Mouse (Mus musculus): ENCODE results near the gene Arl15.

Gene Arl15

DNA sequence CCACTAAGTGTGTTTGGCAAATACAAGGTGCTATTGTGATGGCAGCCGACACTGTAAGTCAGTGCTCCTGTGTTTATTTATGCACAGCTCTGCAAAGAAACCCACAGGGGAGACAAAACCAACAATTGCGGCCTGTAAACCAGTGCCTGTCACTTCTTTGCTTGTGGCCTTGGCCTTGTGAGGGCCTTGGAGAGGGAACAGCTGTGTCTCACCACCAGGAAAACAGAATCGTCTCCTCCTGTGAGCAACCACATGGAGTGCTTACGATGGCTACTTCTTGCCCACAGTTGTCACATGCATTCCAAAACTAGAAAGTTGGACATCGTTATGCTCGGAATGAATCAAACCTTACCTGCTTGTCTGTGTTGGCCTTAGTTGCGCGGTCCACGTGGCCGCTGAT, 52.1 kb downstream of the Arl15 start:
- no peak for DNase-seq

DNA sequence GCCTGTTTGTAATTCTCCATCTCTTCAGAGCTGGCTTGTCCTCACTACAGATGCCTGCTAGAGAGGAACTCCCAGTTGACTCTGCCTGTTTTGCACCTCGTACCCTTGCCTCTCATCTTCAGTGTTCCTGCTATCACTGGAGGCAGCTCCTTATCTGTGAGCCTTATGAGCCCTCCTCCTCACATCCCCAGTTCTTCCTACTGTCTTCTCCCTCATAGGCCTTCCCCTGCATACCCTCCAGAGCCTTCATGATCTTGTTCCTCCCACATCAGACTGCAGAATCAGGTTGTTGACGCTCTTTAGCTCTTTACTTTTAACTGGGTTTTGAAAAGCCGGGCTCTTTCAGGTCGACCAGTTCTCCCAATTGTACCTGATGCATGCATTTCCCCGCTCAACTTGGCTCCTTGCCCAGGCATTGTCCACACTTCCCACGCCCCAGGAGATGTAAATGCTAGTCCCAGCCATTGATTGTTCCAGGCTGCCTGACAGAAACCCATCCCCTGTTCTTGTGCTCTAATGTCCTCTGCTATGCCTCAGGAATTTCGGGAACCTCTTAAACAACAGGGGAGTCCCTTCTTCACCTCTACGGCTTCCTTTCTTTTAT, 56.2 kb downstream of the Arl15 start:
- peak; percentile 70 to 72 for DNase-seq

DNA sequence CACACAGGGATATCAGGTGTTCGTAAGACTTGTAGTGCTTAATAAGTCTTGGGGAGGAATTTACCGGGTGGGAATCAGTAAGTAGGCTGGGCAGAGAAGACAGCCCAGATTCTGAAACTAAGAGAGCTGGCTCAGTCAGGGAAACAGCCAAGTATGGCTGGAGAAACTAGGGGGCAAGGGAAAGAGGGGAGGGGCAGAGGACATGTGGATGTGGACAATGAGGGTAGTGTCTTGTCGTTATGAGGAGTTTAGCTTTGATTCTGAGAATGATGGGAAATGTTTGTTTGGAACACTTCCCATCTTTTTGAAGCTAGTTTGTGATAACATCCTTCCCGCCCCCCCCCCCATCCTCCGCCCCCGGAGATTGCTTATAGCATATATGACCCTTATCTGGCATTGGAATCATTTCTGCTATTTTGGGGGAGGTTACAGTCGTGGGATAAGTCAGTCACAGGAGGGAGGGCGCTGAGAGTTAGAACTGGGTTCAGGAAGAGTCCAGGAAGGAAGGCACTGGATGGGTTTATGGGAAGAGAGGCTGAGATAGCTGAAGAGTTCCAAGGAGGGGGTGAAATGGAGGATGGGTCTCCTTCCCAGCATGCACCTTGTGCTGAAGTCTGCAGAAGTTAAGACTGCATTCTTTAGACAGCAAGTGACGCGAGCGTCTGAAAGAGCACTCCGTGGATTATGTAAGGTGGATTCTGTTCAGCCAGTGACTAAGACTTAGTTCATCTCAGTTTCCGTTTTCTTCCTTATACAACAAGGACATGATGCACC, 57.5 kb downstream of the Arl15 start:
- DNase-seq = peak; percentile 19 to 49

DNA sequence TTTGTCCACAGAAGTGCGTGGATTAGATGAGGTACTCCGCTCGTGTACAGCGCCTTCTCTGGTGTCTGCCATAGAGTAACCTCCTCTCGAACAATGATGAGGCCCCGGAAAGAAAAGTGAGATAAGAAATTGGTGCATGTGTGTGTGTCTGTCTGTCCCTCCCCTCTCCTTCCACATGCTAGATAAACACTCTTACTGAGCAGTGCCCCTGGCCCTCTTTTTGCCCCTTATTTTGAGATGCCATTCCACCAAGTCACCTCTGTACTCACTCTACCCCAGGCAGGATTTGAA, 58.0 kb downstream of the Arl15 start:
- DNase-seq = no peak

DNA sequence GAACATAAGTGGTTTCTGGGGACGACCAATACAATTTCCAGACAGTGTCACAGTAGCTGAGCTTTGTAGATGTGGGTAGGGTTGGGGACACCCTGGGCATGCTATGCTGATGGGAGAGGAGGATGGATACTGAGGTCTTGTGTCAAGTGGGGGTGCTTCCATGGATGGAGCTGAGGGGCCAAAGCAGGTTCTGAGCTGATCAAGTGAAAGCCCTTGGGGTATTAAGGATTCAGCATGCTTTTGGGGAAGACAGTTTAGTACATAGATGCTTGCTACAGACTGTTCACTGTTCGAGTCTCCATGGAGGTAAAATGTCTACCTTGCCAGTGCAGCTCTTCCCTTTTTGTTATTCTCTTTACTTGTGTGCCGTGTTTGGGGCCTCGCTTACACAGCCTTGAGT, 59.8 kb downstream of the Arl15 start:
- no peak for DNase-seq

DNA sequence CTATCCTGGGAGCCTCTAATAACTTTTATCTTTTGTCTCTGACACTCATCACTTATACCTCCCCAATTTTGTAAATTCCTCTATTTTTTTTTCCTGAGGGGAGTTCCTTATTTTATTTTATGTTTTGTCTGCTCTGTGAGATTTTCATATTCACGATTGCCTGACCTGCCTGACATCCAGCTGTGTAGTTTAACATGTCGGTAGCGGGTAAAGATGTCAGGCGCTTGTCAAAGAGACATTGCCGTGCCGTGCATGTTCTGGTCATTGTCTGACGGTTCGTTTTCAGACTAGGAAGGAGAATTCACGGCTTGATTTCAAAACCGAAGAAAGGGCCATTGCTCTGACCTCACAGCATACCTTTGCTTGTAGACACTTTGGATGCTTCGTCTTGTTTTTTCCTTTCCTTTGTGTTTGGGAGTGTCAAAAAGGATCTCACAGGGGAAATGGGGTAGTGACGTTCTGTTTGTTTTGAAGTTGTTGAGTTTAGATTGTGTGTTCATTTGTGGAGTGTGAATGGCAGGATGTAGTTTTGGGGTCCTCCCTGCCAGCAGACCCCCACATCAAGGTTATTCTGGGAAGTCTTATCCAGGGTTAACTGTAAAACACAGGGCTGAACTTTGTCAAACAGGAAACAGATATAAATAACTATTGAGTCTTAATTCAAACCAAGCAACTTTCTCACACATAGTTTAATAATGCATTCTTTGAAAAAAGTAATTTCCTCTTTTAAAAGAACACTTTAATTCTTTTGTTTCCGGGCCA, 60.4 kb downstream of the Arl15 start:
- DNase-seq = peak in 1 of 2 experiments; percentile 40

DNA sequence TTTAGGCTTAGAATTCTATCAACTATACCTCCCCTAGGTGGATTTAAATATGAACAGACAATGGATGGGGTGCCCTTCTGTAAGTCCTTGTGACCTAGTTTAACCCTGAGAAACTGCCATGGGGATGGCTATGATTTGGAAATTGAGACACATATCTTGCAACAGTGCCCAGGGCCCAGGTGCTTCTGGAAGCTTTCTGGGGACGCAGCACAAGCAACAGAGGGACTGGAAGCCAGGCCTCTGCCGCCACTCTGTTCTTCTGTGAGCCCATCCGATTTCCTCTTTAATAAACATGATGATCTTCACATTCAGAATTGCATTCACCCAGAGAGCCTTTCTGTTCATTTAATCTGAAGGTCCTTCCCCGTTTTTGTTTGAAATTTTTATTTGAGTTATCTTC, 62.6 kb downstream of the Arl15 start:
- no peak for DNase-seq

DNA sequence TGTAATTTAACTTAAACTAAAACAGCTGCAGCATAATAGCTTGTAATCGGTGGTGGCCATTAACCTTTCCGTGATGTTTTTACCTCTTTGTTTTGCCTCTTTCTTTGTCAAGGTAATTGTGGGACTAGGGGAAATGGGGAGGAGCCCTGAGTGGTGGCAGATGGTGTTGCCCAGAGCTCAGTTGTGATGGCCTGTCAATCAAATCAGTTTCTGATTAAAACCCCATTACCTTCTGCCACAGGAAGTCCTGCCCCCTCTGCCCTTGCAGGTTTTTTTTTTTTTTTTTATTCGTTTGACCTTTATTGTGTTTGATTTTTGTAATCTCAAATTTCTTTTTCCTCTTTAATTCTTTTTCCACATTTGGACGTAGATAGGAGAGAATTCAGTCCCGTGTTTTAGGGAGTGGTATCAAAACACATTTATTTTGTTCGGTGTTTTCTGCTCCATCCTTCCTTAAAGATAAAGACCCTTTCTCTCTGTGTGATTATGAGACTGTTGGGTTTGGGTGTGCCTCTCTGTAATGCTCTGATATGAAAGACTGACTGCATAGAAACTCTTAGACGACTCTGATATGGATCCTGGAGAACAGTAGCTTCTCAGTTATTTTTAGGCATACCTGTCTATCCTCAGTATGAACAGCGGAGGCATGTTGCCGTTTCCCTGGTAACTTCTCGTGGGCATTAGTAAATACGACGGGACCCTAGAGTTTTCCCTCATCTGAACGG, 64.5 kb downstream of the Arl15 start:
- DNase-seq = no peak

DNA sequence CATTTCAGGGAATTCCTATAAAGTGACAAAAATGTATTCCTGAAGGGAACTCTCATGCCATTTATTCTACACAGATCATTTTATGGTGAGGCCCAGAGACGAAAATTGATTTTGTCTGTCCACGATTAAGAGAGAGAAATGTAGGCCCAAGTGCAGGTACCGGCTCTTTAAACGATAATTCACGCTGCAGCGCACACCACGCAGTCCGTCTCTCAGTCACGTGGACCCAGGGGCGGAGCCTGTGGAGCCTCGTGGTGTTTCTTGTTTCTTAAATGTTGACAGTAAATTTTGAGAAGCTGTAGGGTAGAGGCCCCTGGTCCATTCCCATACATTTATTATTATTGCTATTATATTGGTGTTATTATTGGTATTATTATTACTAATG, 65.1 kb downstream of the Arl15 start:
- DNase-seq = no peak

DNA sequence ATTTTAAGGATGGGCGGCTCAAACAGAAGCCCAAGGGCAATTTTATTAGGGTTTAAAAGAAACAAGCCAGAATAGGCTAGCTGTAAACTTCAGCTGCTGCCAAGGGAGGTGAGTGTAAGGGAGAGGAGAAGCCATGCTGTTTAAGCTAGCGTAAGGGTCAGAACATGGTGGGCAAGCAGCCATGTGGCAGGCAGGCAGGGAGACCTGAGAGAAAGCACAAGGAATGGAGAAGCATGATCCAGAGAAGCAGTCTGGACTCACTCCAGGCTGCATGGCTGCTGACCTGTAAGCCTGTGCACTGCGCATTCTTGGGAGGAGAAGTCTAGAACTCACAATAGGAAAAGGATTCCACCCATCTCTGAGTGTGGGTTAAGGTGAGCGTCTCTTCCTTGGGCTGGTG, 66.5 kb downstream of the Arl15 start:
- no peak for DNase-seq

DNA sequence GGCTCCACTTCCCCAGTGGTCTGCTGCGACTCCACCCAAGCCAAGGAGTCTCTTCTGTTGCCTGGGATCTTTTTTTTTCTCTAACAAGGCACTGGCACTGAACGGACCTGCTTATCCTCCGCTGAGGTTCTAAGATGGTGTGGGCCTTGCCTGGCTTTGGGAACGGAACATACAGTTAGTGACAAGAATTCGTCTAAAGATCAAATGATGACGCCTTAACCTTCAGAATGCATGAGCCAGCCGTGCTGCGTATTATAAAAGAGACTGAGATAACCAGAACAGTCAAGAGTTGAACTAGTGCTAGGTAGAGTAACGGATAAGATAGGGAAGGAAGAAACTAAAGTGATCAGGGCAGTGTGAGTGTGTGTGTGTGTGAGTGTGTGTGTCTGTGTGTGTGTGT, 66.9 kb downstream of the Arl15 start:
- DNase-seq = no peak

DNA sequence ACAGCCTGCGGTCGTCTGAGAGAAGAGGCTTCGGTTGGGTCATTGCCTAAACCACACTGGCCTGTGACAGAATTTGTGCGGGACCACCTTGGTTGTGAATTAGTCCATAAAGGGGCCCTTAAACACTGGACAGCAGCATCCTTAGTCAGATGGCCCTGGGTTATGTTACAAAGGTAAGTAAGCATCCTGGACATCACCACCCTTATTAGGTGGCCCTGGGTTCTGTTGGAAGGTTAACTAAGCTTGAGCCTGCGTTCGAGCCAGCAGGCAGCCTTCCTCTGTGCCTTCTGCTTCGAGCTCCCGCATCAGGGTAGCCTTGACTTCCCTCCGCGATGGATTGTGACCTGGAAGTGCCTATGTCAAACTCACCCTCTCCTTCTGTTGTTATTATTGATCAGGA, 68.6 kb downstream of the Arl15 start:
- DNase-seq = no peak

DNA sequence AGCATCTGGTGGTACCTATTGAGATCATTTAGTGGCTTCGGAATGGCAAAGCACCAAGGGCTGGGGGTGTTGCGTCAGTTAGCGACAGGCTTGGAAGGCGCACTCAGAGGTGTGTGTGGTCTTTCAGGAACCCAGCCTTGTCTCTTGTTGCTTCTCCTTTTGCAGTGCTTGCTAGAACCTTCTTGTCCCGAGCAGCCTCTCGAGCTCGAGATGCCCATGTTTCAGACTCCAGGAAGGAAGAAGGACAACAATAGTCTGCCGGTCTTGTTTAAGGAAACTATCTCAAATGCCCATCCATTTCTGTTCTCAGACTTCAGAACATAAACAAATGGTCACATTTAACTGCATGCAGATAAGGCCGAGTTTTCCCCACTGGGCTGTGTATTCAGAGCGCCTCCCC, 69.4 kb downstream of the Arl15 start:
- peak in 1 of 2 experiments; percentile 42 for DNase-seq

DNA sequence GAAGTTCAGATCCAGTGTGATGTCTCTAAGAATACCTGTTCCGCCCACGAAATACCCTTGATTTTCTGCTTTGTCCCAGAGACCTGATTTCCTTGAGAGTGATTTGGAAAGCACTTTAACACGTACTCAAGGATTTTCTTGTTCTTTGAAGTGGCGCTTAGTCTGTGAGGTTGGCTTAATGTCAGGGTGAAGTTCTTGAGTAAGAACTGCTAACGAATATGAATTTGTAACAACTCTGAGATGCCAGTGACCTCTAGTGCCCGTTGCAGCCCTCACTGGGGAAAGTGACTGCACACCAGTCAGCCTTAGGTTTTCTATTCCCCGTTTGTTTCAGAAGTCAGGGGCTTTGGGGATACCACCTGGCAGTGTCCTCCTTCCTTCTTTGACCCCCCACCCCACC, 70.0 kb downstream of the Arl15 start:
- peak; percentile 49 to 51 for DNase-seq

DNA sequence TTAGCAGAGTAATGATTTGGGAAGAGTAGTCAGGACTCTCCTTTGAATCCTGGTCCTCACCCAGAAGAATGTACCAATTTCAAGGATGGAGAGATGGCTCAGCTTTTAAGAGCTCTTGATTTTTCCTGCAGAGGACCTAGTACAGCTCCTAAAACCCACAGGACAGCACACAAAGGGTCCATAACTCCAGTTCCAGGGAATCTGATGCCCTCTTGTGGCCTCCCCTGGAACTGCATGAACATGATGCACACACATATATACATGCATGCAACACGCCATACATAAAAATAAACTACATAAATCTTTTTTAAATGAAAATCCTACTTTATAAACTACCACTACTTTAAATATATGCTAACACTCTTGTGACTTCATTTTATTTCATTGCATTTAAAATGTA, 70.6 kb downstream of the Arl15 start:
- DNase-seq = peak; percentile 65 to 77

DNA sequence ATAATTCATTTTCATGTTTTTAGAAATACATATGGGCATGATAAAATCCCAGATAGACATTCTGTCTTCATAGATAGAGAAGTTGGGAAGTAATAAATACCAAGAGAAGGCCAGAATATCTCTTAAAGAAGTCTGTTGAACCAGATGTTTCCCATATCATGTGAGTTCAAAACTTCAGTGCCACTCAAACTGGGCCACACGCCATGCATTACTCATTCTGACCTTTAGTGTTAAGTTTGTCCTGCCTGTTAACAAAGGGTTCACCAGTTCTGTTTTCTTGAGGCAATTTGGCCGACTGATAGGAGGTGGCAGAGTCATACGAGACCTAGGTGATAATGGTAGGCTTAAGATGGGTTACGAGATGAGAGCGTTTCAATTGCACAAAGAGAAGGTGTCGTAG, 71.1 kb downstream of the Arl15 start:
- DNase-seq = no peak

DNA sequence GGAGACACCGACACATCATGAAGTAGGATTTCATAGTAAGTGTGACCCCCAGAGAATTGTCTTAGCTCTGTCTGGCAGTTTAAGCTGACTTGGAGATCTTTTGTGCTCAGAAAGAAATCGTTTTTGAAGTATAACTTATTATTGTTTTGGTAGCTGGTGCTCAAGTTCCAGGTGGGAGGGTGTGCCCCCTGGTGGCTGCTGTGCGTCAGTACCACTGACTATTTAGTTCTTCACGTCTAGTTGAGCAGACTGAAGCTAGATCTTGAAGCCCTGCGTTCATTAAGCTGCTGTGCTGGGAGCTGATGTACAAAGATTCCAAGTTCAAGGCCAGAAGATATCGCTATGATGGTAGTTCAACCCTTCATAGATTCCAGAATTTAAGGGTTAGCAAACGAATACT, 71.5 kb downstream of the Arl15 start:
- peak; percentile 57 to 69 for DNase-seq

DNA sequence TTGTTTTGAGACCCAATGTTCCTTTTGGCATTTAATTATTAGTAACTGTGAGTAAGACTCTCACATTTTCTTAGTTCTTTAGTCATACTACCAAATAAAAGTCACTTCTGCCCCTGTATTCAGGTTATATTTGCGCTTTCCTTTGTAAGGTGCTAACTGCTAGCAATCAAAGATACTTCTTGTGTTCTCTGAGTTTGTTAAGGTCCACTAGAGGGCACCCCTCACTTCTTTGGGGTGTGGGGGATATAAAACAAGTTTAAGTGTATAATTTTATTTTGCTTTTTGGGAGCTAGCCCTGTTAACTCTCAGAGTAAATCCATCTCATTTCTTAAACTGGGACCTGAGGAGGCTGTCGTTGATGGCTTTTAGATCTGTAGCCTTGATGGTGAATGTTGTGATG, 73.4 kb downstream of the Arl15 start:
- DNase-seq = no peak

DNA sequence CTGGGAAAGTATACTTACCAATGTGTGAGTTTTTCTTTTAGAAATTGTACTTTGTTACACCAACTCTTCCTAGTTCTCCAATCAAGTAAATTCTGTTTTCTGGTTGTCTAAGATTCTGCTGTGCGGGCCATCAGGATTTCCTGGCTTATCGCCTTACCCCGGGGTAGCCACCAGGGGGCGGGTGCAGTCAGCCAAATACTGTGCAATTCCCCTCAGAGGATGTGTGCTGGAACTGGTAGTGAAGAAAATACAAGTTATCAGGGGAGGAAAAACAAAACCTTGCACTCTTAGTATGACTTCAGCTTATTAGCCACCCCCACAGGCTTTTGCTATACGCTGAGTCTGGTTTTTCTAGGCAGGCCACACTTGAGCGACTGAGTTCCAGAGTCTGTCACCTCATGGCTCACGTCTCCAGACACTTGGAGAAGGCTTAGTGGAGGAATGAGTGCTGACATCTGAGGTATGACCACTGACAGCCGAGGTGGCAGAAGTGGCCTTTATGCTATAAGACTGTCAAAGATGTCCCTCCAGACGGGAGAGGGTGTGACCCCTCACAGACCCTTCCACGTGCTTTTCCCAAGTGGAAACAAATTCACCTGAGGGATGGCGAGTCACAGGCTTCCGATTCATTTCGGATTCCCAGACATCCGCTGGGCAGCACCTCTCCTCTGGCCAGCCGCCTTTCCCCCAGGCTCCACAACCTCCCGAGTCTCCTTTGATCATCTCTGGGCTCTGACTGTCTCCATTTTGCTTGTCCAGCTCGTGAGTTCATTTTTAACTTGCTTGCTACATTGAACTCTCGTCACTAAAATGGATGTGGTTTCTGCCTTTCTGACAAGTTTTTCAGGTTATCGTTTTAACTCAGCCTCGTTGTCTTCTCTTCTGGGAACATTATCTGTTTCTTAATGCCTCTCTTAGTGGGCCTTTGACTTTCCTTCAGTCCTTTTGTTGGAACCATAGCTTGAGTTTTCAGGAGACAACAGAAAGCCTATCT, 75.2 kb downstream of the Arl15 start:
- peak; percentile 63 to 70 for DNase-seq

DNA sequence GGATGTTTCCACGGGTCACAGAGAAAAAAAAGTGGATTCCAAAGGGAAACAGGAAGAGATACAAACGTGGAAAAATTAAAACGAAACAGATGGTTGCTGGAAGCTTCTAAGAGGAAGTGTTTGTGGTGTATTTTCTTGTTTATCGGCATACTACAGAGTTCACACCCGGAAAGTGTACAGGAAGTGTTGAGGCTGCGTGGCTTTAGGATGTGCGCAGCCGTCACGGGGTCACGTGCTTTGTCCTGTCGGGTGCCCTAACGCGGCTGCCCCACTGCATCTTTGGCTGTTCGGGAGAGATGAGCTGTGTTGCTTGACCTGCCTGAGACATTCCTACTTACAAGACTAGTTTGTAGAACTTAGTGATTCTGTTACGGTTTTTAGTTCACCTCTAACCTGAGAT, 76.1 kb downstream of the Arl15 start:
- DNase-seq = peak in 1 of 2 experiments; percentile 51

DNA sequence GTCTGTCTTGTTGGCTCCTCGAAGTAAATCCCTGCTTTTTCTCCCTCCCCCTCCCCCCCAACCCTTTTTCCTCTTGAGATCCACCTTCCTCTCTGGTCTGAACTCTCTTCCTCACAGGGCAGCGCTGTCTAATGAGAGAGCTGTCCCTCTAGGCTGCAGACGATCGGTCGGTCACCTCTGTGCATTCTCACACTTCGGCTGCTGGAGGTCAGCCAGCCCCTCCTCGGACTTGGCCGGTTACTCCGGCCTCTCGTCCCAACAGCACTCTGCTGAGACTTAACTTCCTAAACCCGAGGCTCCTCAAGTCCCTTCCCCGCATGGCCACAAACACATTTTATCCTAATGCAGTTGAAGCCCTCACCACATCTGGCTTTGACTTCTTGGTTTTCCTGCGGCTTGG, 77.5 kb downstream of the Arl15 start:
- DNase-seq = peak; percentile 55 to 82

DNA sequence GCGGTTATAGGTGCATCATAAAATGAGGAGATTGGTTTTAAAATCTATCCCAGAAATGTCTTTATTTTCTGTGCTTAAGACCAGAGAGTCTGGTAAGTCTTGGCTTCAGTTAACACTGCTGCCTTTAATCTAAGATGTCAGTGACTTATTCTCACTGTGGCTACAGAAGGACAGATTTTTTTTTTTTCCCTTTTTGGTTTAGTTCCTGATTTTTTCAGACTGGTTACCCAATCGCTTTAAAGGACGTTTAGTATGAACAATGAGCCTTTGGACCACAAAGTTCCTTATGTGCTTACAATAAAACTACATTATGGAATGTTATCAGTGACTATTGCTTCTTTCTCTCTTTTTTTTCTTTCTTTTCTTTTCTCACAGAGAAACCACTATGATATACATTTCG, 81.4 kb downstream of the Arl15 start:
- DNase-seq = no peak
